ENCODE assay signal across 9 mouse cellular contexts in genomic region chr7:25764221-25764620, GRCm38 (mm10). TPM values are rescaled to one million over a fixed set of nuclear protein-coding genes. Genes with fewer than 3 reads are reported as not detected.
DNase-seq lines count a peak whose midpoint lies in the region; ATAC-seq lines count a peak whose summit lies in the region.
"Had no signal": no experiment of that assay in that cellular context is flagged by ENCODE, and none has a peak within 500 bp of the region (broad histone marks: within the 10 kb centered on the region; RNA-seq: fewer than 3 reads in every experiment).

No protein-coding gene starts in this region.

- H3K9me3 ChIP-seq in limb, embryonic 10.5 days (replicated peaks), result no peaks in the 10 kb centered on the region

- peak; percentile 28 to 49; a peak in 2 of 4 replicates for ATAC-seq in hematopoietic stem cell, adult 5-6 weeks (replicated peaks in 1 of 2; ENCODE audit: insufficient read depth in 1 of 2, low FRiP score in 2 of 2, low TSS enrichment in 1 of 2, low read depth in 1 of 2, poor library complexity in 2 of 2, severe bottlenecking in 2 of 2)
- ATAC-seq in inflammation-experienced regulatory T-cells, adult 6 months, result no peak

- no peaks in the 10 kb centered on the region for H3K27me3 ChIP-seq in limb, embryonic 10.5 days (ENCODE audit: low read depth, poor library complexity, severe bottlenecking)

- DNase-seq in kidney, adult 11 months, result peak; percentile 25
- DNase-seq in kidney, adult 18-20 months, result no peak
- peak; percentile 34 for DNase-seq in embryo, embryonic 10.5 days (ENCODE audit: low spot score)
- no peak for DNase-seq in limb, embryonic 10.5 days (ENCODE audit: low spot score)
- DNase-seq in frontal cortex, postnatal 25 days (ENCODE audit: low spot score in 2 of 2), result no peak
- DNase-seq in urinary bladder, postnatal 10 days (ENCODE audit: low spot score), result no peak
- DNase-seq: thymus, adult 18-20 months had no signal

- H3K27ac ChIP-seq in limb, embryonic 10.5 days, result peak overlapping the region; percentile 32; the same call in 1 of the 2 replicates

- no peak overlapping the region for H3K4me3 ChIP-seq in limb, embryonic 10.5 days

- WGBS in limb, embryonic 10.5 days, result 60% methylated on average over 5 of the region's 5 CpGs

- peaks cover 8% of the 10 kb centered on the region for H3K4me1 ChIP-seq in limb, embryonic 10.5 days

- H3K36me3 ChIP-seq in limb, embryonic 10.5 days, result peaks cover 53% of the 10 kb centered on the region

RNA-seq across cellular contexts. Expression of gene Hnrnpul1, which starts 9.7 kb away (rescaled TPM):
- 137 TPM in 2 replicates for total RNA-seq in hematopoietic stem cell, adult 5-6 weeks (2017)
- 61.7 and 67.7 TPM in 2 replicates for polyA plus RNA-seq in limb, embryonic 10.5 days (2016; fragmentation: Nextera tagmentation; extraction: Ambion mirVana)
- 10 to 100 TPM; 46.6 to 56.2 (median 54.7) TPM for polyA plus RNA-seq in inflammation-experienced regulatory T-cells, adult 6 months (2017; shearing (Covaris generic))

RNA-seq across cellular contexts. Expression of gene Axl, which starts 24.3 kb away (rescaled TPM):
- total RNA-seq in hematopoietic stem cell, adult 5-6 weeks (2017), result 6.2 and 16.9 TPM in 2 replicates
- polyA plus RNA-seq in limb, embryonic 10.5 days (2016; fragmentation: Nextera tagmentation; extraction: Ambion mirVana), result 19.4 and 28.1 TPM in 2 replicates
- 10 to 100 TPM; 18.6 to 32.5 (median 25.5) TPM for polyA plus RNA-seq in inflammation-experienced regulatory T-cells, adult 6 months (2017; shearing (Covaris generic))

RNA-seq across cellular contexts. Expression of gene Ccdc97, which starts 45.3 kb away (rescaled TPM):
- total RNA-seq in hematopoietic stem cell, adult 5-6 weeks (2017), result 16.7 and 18.9 TPM in 2 replicates
- polyA plus RNA-seq in limb, embryonic 10.5 days (2016; fragmentation: Nextera tagmentation; extraction: Ambion mirVana), result 31.5 and 32.3 TPM in 2 replicates
- polyA plus RNA-seq in inflammation-experienced regulatory T-cells, adult 6 months (2017; shearing (Covaris generic)), result 10 to 100 TPM; 41.2 to 45.8 (median 45.8) TPM

RNA-seq across cellular contexts. Expression of gene Cyp2s1, which starts 52.5 kb away (rescaled TPM):
- not detected in 2 replicates for total RNA-seq in hematopoietic stem cell, adult 5-6 weeks (2017)
- polyA plus RNA-seq in limb, embryonic 10.5 days (2016; fragmentation: Nextera tagmentation; extraction: Ambion mirVana), result 1.0 and 1.1 TPM in 2 replicates
- 1 to 10 TPM; 2.9 to 4.1 (median 3.0) TPM for polyA plus RNA-seq in inflammation-experienced regulatory T-cells, adult 6 months (2017; shearing (Covaris generic))

Comparison
In these comparisons a context has a peak if more than half of its experiments do, and no peak if none do; other contexts are left out.
1. DNase-seq: peak in kidney, adult 11 months (single experiment) and embryo, embryonic 10.5 days (single experiment); none in kidney, adult 18-20 months (single experiment), limb, embryonic 10.5 days (single experiment), frontal cortex, postnatal 25 days (0 of 2) and urinary bladder, postnatal 10 days (single experiment).